Mouse (Mus musculus) liver, embryonic 18 days (tissue): ENCODE measurements around the gene Ap1b1. TPM values are rescaled to one million over a fixed set of nuclear protein-coding genes. Genes with fewer than 3 reads are reported as not detected.

Experiments
- polyA plus RNA-seq: library from polyadenylated mRNA; depleted of rRNA; stranded (reverse); fragments of >200 nt; gene quantifications from 2 replicates; pipeline ENCODE4 v1.2.3, GENCODE M21; 2012; rRNA removed

Gene Ap1b1
- polyA plus RNA-seq: 34.2 and 43.2 TPM in 2 replicates

GRCm38 (mm10) chr11:4986695-4987486 is at the start of gene Ap1b1:
Ap1b1 (plus strand) TSS chr11:4986824.

GRCm38 (mm10) chr11:4947813-4948174 is 38.8 kb upstream of the Ap1b1 start, which contains the start of gene Nefh:
Nefh (minus strand) TSS chr11:4948064.

GRCm38 (mm10) chr11:5057856-5058641 is 71.4 kb downstream of the Ap1b1 start, which contains the start of gene Rasl10a:
Rasl10a (plus strand) TSS chr11:5058128.

GRCm38 (mm10) chr11:5065056-5065821 is 78.6 kb downstream of the Ap1b1 start, which contains the start of gene Gas2l1:
Gas2l1 (minus strand) TSS chr11:5065327.

Other genes starting within 250 kb of the Ap1b1 start
- gene Cabp7, start 240.0 kb upstream of the Ap1b1 start, polyA plus RNA-seq: not detected in 2 replicates
- gene Nf2, start 137.3 kb upstream of the Ap1b1 start, polyA plus RNA-seq: 10.5 and 12.2 TPM in 2 replicates
- 65.9 and 74.9 TPM in 2 replicates for gene Nipsnap1, start 112.9 kb upstream of the Ap1b1 start, polyA plus RNA-seq
- 10.6 and 10.8 TPM in 2 replicates for gene Thoc5, start 91.5 kb upstream of the Ap1b1 start, polyA plus RNA-seq
- gene Nefh, start 38.8 kb upstream of the Ap1b1 start, polyA plus RNA-seq: 0.07 and 0.08 TPM in 2 replicates
- 0.36 and 0.44 TPM in 2 replicates for gene Rasl10a, start 71.3 kb downstream of the Ap1b1 start, polyA plus RNA-seq
- gene Gas2l1, start 78.5 kb downstream of the Ap1b1 start, polyA plus RNA-seq: 10.7 and 12.1 TPM in 2 replicates
- gene Rhbdd3, start 112.1 kb downstream of the Ap1b1 start, polyA plus RNA-seq: 10.1 and 11.4 TPM in 2 replicates
- gene Ewsr1, start 112.4 kb downstream of the Ap1b1 start, polyA plus RNA-seq: 162 and 183 TPM in 2 replicates
- 1.9 and 2.2 TPM in 2 replicates for gene Emid1, start 165.4 kb downstream of the Ap1b1 start, polyA plus RNA-seq